Mouse (Mus musculus) adrenal gland (tissue): ENCODE data around the gene Lrrn2.

Experiments used
- intact Hi-C: fragments of 180-260 bp; cut with DNase I; formaldehyde crosslinking; loops from one replicate; pipeline ENCODE4 v1.15.1; 2025

Lrrn2 gene

DNA sequence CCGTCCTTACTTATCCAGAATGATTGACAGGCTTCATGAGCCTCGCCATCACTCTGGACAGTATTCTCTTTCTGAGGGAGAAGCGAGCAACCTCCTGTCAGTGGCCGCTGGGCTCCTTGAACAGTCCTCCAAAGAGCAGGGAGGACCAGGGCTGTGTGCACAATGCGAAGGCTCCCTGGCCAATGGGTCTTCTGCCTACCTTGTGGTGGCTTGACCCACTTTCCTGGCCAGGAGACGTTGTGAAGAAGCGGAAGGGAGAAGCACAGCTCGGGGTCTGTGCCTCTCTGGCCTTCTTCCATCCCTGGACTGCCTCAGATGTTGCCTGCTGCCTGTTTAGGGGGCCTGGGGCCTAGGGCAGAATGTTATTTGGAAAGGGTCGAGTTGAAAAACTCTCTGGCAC, 1.8 kb downstream of the Lrrn2 start:
- intact Hi-C loops: loop anchor here (5.0 kb wide), 1 partner anchor 85 kb away; no protein-coding TSS in a partner anchor

DNA sequence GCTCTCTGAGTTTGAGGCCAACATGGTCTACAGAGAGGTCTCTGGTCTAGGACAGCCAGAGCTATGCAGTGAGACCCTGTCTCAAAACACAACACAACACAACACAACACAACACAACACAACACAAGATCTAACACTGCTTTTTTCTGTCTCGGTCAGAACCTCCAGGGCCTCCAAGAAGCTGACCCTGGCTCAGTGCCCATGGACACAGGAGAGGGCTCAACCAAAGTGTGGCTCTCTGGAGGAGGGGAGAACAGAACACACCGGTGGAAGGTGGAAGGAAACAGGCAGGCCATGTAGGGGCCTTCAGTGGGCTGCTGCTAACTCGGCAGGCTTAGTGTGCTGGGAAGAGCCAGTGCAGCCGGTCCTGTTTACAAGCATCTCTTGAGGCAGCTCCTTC, 5.6 kb downstream of the Lrrn2 start:
- intact Hi-C loops: no loop called here

DNA sequence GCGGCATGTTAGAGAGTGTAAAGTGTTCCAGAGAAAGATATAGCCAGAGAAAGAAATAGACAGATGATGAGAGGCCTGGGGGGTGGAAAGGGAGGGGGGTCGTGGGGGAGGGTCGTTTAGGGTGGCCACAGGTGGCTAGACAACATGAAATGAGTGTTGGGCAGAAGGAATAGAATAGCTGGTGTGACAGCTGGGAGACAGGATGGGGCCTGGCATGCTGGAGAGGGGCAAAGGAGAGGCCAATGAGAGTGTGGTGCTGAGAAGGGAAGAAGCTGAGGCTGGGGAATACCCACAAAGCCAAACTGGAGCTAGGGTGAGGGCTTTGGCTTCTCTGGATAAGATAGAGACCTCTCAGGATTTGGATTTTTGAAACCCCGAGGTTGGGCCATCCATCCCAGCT, 6.6 kb downstream of the Lrrn2 start:
- intact Hi-C loops: no loop called here

DNA sequence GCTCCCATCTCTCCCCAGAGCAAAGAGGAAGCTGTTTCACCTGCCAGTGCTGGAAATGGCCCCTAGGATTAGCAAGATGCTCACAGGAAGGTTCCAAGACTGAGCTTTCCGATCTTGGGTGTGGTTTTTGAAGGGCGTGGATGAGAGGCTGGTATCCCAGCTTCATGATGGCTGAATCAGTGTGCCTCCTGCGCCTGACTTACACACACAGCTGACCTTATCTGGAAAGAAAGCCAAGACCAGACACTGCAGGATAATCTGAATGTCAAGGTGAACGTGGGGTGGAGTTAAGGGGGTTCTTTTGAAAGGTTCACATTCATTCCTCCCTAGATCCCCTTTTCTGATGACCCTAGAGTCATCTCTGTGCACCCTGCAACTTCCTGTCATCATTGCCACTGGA, 8.7 kb downstream of the Lrrn2 start:
- intact Hi-C loops: no loop called here

GRCm38 (mm10) chr1:132890161-132890794, 10.2 kb downstream of the Lrrn2 start:
- intact Hi-C loops: no loop called here

- intact Hi-C loops: no loop called here
Observed at GRCm38 (mm10) chr1:132892065-132892464, 12.0 kb downstream of the Lrrn2 start.

DNA sequence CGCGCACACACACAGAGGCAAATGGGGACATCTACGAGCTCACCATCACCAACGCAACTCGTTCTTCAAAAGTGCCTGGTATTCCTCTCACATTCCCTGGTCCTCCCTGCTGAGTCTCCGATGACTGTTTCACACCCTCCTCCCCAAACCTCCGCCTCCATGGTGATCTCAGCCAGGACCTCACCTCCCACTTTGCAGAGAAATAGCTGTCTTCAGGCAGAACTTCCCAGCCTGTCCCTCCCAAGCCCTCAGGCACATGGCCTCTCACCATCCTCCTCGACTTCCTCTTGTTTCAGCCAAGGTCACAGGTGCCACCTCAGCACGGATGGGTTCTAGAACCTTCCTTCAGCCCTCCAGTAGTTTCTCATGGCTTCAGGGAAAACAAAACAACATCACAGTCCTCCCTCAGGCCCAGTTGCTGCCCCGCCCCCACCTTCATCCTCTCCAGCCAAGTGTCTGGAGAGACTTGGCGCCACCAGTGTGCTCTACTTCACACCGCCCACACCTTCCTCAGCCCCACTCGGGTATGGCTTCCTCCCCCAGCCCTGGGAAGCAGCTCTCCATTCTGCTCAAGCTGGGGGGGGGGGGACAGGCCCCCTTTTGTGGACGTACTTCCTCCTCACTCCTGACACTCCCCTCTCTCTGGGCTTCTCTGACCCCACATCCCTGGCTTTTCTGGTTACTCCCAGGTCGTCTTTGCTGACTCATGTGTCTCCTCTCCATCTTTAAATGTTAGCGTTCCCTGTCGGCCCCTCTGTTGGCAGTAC, 13.4 kb downstream of the Lrrn2 start:
- intact Hi-C loops: no loop called here

DNA sequence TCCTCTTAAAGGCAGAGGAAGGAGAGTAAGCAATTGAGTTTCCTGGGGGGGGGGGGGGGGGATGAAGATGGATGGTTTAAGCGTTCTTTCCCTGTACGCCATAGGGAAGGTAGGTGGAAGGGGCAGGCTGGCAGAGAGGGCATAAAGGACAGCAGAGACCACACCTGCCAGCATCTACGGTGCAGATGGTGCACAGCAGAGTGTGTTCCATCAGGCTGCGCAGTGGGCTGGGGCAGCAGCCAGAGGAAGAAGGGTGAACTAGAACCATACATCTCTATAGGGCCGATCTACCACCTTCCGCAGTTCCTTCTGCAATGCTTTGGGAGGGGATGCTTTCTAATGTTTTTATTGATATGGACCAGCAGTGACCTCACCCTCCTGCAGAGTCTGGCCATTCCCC, 19.0 kb downstream of the Lrrn2 start:
- intact Hi-C loops: no loop called here

- intact Hi-C loops: no loop called here
Observed at GRCm38 (mm10) chr1:132899626-132900025, 19.6 kb downstream of the Lrrn2 start.

DNA sequence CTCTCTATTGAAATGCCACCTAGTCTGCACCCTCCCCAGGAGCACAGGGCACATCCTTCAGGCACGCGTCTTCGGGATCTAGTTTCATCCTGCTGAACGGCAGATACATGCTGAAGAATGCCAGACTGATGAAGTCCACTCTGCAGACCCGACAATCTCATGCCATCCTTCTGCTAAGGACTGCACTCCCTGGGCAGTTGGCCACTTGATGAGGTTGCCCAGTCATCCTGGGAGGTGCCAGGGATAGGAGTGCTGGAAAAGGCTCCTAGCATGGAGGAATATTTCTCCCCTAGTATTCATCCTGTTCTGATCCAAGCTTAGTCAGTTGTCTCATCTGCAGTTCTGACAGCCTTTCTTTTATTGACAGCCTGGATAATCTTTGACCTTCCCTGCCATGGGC, 20.9 kb downstream of the Lrrn2 start:
- intact Hi-C loops: no loop called here

DNA sequence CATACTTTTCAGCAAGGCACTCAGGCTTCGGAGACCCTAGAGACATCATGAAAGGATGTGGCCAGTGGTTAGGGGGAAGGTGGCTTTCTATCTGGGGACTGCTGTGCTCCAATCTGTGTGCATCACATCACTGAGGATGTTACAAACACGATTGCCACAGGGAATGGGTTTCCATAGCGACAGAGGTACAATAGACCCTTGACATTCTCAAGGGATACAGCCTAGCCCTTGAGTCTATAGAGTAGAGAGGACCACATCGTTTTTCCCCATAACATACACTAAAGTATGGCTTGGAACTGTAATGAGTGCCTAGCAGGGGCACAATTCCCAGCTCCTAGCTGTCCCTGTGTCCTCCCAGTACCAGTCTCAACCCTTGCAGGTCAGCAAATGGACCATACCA, 23.4 kb downstream of the Lrrn2 start:
- intact Hi-C loops: no loop called here

DNA sequence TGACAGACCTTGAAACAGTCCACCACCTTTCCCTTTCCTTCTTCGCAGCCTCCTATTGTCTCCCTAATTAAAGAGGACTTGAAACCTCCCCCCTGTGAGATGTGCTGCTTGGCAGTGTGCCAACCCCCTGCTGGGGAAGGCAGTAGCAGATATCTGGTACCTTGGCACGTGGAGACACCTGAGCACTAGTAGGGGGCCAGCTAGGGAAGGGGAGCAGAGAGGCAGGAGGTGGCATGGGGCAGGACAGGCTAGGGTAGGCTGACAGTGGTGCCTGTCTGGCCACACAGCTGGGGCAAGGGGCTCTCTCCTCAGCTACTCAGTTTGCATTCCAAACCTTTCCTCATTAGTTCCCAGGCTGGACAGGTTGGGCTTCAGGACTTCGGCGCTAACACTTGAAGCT, 29.0 kb downstream of the Lrrn2 start:
- intact Hi-C loops: no loop called here

DNA sequence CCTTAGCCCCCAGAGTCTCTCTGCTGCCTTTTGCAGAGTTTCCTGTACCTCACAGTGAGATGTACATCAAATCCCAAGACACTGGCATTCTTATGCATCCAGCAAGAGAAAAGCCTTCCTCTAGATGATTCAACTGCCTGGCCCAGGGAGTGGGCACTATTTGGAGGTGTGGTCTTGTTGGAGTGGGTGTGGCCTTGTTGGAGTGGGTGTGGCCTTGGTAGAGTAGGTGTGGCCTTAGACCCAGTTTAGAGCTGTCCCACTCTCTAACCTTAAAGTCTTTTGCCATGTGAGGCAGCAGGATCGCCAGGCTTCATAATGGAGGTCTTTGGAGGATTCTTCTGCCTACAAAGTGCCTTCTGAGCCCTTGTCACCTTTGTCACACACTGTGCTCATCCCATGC, 29.9 kb downstream of the Lrrn2 start:
- intact Hi-C loops: no loop called here

DNA sequence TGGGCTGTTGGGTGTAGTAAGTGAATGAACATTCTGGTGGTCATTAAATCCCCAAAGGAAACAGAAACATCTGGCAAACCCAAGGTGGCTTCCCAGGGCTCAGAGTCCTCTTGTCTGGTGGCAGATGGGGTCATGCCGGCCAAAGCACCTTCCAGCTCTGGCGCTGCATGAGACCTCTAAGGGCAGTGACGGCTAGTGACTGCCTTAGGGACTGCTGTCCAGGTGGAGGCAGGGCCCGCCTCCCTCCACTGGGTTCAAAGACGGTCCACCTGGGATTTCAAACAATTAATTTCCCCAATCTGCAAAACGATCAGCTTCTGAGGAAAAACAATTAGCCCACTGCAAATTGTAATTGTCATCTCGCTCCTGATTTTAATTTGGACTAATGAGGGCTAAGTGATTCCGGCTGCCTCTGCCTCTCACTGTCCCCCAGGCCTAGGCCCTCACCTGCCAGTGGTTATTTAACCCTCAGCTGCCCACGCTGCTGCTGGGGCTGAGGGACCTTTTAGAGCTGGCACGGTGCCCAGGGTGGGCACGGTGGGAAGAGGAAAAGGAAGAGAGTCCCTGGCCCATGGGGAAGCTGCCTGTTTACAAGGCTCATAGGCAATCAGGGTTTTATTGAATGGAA, 30.5 kb downstream of the Lrrn2 start:
- intact Hi-C loops: no loop called here

- intact Hi-C loops: no loop called here
Observed at GRCm38 (mm10) chr1:132915849-132916493, 35.9 kb downstream of the Lrrn2 start.

DNA sequence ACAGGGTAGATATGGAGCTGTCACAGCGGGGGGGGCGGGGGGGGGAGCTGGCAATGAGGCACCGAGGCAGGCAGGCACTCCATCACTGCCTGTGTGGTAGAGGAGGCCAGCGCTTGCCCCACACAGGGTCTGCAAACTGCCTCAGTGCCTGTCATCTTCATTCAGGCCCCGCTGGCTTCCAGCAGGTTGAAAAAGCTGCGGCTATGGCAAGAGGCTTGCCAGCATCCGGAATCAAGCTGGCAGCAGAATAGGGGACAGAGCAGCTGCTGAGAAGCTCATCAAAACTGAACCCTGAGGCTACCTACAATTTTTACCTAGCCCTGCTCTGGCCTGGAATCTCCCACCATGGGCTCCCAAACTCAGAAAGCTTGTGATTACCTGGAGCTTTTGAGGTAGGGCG, 37.5 kb downstream of the Lrrn2 start:
- intact Hi-C loops: no loop called here

- intact Hi-C loops: no loop called here
Observed at GRCm38 (mm10) chr1:132918117-132918680, 38.1 kb downstream of the Lrrn2 start.

- intact Hi-C loops: no loop called here
Observed at GRCm38 (mm10) chr1:132919258-132919657, 39.2 kb downstream of the Lrrn2 start.

GRCm38 (mm10) chr1:132921071-132921470, 41.0 kb downstream of the Lrrn2 start:
- intact Hi-C loops: no loop called here

- intact Hi-C loops: no loop called here
Observed at GRCm38 (mm10) chr1:132922257-132922656, 42.2 kb downstream of the Lrrn2 start.

GRCm38 (mm10) chr1:132925270-132925669, 45.2 kb downstream of the Lrrn2 start:
- intact Hi-C loops: no loop called here
